Mouse (Mus musculus): Measurements from ENCODE around the gene Mpig6b.

Mpig6b gene

DNA sequence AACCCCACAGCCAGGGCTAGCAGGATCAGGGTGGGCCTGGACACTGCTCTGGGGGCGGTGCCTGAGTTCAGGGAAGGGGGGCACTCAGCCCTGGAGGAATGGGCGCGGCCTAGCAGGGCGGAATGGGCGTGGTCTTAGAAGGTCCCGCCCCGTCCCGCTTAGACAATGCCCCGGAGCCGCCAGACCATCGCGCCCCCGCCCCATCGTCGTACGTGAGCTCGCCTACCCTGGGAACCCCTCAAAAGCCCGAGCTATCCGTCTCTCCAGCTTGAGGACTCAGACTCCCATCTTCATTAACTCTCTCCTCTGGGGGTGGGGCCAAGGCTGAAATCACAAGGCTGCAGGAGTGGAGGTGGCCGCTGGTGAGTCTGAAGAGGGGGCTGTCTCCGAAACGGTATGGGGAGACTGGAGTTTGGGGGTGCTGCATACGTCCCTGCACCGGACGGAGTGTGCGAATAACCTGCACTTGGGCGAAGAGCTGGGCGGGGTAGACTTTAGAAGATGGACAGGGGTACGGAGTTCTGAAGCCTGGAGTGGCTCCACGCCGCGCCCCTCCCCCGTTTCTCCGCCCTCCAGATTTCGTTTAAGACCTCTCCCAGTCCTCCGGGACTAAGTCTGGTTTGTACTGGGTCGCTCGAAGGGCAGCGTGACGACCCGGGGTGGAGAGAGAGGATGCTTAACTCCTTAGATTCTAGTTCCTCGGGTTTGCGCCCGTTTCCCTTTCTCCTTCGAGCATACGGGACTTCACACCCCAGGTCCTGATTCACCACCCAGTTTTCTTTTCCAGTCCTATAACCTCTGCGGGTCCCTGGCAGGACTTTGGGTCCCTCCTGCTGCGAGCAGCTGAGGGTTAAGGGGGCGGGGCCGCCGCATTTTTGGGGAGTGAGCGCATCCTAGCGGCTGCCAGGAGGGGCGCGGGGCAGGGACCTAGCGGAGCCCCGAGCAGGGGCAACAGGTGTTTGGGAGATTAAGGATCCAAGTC is 6.8 kb downstream of the Mpig6b start, which contains the start of gene Ddah2:
Gene Ddah2, plus strand, starts transcription at position 125 of the 982 bp plus-strand sequence.
- peak; percentile 77 to 81 for DNase-seq

DNA sequence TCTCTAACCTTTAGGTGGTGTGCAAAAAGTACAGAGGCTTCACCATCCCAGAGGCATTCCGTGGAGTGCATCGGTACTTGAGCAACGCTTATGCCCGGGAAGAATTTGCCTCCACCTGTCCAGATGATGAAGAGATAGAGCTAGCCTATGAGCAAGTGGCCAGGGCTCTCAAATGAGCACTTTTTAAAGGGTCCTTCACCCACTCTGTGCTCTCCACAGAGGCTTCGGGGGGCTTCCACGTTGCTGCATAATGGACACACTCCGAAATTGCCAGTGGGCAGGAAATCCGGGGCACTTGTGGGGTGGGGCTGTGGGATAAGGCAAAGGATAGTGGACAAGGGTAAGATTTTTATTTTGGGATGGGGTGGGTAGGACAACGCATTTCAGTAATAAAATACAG is 7.7 kb downstream of the Mpig6b start:
- DNase-seq: no peak

DNA sequence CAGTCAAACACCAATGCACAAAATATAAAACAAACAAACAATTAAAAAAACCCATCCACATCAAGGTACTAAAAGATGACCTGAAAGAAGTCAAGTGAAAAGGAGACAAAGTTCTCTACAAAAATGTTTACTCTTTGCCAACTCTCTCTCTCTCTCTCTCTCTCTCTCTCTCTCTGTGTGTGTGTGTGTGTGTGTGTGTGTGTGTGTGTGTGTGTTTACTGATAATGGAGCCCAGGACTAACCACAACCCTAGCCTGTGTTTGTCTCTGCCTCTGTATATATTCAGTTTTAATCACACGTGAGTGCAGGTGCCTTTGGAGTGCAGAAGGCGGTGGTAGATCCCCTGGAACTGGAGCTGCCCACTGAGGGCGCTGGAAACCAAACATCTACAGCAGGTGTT is 8.9 kb downstream of the Mpig6b start:
- DNase-seq: no peak

DNA sequence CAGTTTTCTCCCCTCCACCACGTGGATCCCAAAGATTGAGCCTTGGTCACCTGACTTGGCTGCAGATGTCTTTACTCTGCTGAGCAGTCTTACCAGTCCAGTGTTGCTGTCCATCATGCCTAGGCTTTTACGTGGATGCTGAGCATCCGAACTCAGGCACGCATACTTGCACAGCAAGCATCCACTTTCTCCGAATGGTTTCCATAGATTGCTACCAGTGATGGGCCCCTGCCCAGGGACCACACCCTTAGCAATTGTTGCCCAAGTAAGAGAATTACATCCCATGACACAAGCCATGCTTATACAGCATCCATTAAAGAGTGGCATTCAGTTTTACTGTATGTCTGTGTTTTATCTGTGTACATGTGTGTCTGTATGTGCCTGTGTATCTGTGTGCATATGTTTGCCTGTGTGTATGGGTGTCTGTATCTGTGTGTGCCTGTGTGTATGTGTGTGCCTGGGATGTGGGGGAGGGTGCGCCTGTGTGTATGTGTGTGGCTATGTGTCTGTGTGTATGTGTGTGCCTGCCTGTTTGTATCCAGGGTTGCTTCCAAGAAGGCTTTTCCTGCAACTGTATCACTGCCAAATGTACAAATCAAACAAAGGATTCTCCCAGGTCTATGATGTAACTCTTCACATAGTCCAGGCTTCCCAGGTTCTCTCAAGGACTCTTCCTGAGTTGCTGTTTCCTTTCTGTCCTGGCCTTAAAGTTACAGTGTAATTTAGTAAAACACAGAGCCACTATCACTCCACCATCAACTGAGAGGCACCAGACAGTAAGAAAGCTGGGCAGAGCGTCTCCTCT is 10.1 kb downstream of the Mpig6b start:
- no peak for DNase-seq

DNA sequence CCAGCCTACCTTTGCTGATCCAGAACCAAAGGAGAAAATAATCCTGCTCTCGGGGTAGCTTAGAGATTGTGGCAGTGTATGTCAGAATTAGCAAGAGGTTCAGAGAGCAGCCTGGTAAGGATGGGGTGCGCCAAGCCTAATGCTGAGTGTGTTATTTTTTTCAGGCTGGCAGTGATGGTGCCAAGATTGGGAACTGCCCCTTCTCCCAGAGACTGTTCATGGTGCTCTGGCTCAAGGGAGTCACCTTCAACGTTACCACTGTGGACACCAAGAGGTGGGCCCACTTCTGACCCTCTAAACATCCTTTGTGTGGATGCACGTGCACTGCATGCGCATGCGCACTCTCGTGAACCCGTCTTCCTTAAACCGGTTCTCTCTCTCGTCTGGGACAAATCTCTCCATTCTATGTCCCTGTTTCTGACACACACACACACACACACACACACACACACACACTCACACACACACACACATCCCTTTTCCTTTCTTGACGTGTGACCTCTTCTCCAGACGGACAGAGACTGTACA is 13.6 kb downstream of the Mpig6b start:
- DNase-seq: no peak

DNA sequence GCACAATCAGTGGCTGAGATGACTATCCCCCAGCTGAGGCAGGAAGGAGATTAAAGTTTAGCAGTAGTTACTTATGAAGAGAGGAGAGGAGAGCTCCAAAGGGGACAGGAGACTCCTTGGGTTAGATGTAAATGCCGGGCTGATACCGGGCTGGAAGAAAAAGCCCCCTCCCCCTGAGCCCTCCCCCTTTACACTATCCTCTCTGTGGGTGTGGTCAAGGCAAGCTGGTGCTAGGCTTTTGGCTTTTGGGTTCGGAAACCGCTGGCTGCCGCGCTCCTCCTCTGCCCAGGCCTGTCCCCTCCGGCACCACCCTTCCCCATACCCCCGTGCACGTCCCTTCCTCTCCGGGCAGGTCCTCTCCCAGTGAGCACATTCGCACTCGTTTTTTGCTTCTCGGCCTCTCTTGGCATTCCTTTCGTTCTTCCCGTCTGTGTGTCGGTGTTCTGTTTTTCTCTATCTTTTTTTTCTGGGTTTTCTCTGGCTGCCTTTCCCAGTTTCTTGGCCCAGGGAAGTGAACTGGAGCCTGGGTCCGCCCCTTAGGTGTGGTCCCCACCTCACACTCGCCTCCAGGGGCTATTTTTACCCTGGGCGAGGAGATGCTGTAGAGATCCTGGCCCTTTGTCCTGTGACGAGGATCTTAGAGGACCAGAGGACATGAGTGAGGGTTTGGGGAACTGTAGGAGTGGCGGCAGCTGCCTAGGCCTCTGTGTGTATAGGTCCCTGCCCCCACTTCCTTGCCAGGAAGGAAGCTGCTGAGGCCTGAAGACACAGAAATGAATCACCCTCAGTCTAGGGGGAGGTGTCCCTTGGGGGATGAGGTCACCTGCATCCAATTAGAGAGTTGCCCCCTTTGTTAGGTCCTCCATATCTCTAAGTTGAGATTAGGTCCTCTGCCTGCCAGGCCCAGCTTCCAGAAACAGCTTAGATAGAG is 14.6 kb downstream of the Mpig6b start:
- DNase-seq: peak; percentile 61 to 81

DNA sequence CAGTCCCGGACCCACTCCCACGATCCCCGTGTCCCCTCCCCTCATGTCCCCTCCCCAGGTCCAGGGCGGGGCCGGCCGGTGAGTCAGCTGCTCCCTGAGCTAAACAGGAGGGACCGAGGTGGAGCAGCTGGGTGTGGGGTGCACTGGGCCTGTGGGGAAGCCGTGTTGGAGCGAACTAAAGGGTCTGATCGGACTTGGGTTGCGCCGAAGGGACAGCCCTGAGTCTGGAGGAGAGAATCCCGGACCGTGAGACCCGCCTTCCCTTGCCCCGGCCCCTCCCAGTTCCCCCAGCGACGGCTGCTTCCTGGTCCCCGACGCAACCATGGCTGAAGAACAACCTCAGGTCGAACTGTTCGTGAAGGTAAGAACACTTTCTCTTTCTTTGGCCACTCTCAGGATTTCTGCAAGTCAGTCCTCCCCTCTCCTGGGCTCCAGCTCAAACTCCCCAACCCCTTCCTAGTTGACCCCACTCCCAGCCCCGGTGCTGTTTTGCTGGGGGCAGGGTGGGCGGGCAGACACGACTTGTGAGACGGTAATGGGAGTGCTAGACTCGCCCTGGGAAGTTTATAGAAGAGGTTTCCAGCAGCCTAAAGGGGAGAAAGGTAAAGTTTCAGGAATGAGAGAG is 15.7 kb downstream of the Mpig6b start:
- DNase-seq: peak; percentile 75 to 80

DNA sequence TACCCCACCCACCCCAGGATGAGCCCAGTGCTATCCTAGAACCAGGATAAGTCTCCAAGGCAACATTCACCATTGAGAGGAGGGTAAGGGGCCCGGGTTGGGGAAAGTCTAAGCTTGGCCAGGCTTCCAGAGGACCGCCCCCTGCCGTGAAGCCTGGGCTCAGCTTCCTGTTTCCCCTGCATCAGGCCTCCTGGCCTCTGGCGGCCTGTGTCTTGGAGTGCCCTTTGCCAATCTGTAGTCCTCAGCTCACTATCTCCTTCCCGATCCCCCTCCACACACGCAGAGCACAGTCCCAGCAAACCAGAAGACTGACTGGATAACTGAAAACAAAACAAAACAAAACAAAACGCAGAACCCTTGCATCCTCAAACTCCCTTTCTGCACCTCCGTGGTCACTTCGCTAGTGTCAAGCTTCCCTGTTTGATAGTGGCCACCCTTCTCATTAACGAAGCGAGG is 16.4 kb downstream of the Mpig6b start, which contains the start of gene Clic1:
Gene Clic1, plus strand, starts transcription at position 406 of the 456 bp plus-strand sequence.
- DNase-seq: peak in 1 of 2 experiments; percentile 61

DNA sequence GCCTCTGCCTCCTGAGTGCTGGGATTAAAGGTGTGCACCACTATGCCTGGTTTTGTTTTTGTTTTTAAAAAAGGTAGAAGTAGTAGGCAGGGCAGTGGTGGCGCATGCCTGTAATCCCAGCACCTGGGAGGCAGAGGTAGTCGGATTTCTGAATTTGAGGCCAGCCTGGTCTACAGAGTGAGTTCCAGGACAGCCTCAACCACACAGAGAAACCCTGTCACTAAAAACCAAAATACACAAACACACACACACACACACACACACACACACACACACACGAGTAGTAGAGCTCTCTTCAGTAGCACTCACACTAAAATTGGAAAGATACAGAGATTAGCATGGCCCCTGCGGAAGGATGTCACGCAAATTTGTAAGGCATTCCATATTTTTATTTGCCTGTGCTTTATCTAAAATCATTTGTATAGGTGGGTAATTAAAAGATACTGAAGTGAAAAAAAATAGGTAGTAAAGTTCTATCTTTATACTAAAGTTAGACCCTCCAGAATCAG is 17.0 kb downstream of the Mpig6b start:
- DNase-seq: no peak

DNA sequence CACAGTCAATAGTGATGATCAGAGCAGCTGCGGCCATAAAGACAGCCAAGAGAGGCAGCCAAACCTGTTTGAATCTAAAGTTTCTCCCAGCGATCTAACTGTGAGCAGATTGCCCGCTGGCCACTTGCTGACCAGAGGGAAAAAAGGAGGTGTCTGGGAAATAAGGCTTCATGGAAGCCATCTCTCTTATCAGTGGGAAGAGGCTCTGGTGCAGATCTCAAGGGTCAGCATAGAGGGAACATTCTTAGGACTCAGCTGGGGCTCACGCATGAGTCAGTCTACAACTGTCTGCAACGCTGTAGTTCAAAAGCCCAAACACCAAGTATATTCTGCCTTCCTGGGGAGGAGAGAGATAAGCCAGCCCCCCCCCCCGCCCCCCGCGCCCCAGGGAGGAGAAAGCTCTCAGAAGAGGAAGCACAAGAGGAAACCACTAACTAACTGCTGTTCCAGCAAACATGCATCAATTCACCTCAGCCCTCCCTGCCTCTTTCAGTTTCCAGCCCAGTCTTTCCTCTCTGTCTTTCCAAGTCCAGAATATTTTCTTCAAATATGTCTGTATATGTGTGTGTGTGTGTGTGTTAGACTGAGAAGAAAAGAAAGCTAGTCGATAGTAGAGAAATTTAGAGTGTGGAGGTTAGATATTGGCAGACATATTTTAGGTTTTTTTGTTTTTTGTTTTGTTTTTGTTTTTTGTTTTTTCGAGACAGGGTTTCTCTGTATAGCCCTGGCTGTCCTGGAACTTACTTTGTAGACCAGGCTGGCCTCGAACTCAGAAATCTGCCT is 17.6 kb downstream of the Mpig6b start:
- peak in 1 of 2 experiments; percentile 43 for DNase-seq

DNA sequence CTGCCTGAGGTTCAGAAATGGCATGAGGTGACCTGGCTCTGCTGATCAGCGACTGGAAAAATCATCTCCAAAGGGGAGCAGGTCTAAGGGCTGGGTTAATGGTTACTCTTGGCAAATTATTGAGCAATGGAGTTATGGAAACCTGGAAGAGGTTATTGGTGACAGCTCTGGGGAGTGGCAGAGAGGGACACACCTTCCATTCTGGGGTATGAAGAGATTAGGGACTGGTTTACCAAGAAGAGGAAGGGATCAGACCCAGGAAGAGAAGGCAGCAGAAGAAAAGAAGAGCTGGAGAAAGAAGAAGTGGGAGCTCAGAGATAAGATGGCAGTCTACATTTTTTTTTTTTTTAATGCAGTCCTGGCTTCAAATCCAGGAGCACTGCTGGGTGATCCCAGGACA is 18.3 kb downstream of the Mpig6b start:
- DNase-seq: no peak

DNA sequence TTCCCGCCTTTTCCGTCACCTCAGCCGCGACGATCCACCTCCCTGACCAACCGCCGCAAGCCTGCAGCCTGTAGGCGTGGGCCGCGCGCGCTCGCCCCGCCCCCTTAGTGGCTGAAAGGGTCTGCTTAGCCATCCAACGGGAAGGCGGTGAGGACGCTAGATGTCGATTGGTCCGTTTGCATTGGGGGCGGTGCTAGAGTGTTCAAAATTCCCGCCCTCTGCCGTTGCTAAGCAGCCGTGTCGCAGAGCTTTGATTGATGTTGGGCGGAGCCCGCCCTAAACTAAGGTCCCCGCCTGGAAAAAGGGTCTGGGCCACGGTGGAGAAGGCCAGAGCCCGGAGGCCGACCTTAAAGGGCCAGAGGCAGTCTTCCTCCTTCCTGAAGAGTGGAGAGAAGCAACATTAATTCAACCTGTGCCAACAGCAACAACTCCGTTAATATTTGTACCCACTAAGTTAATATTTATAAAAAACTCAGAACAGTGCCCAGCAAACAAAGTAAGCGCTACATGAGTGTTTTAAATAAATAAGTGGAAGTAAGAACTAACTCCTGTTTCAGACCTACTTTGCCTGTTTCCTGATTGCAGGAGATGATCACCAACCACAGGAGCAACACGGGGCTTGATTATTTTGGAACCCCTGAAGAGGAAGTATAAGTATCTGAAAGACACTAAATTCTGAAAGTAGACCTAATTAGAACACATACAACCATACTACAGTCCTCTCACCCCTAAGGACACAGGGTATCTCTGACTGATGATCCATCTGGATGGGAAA is 19.1 kb downstream of the Mpig6b start, which contains the start of gene Msh5:
Gene Msh5, minus strand, starts transcription at position 65 of the 775 bp plus-strand sequence.
- peak; percentile 97 to 98 for DNase-seq

DNA sequence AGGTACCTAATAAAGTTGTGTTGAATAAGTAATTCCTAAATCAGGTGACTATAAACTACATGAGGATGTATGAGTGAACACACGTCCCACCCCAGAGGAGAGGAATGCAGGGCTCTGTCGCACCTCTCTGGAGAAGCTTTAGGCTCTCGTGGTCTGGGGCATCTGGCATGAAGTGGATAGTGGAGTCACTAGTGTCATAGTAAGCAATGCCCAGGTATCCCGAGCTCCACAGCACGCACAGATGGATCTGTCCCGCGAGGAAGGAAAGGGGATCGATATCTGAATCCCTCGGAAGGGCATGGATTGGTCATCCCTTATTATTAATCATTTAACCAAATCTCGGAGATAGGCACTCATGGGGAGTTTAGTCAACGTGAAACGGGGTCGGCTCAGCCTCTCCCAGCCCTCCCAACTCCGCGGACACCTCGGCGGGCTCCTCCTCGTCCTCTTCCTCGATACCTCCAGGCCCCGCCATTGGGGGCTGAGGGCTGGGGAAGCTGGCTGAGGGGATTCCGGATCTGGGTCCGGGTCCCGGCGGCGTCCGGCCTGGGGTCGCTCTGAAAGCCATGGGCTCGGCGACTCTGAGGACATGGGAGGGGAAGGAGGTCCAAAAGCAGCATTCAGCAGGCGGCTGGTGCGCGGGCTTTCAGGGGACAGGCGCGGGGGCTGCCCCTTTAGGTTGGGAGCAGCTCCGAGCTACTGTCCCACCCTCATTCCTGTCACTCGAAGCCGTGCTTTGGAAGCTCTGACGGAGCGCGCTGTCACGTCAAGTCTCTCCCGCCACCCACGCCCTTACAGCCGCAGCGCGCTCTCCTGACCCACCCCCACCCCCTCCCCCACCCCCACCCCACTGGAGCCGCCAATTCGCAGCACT is 19.9 kb downstream of the Mpig6b start:
- DNase-seq: no peak

DNA sequence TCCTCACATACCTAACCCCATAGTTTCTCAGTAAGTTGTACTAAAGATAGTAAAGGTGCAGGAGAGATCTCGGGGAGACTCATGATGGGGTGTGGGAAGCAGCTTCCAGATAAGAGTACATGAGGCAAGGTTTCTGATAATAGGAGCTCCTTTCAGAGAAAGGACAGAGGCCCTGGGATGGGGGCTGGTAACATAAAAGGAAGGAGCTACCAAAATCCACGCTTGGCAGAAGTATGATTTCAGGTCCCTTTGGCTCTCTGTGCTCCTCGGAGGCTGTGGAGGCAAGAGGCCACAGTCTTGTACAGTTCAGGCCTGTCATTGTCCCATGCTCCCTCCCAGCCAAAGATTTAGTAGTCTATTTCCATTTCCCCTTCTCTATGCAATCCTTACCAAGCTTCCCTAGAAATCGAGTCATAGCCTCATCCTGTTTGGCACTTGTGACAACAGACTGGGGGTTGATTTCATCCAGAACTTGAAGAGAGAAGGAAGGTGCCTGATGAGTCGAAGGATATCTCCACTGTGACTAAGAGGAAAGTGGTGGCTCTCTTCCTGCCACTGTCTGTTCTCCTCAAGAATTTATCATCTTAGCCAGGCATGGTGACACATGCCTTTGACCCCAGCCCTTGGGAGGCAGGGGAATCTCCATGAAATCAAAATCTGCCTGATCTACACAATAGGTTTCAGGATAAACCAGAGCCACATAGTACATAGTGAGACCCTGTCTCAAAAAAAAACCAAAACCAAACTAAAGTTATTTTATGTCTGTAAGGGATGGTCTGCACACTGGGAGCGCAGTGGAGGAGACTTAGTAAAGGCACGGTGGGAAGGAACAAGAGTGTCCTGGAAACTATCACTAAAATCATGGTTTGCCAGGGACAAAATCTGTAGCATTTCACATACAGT is 20.8 kb downstream of the Mpig6b start:
- no peak for DNase-seq

DNA sequence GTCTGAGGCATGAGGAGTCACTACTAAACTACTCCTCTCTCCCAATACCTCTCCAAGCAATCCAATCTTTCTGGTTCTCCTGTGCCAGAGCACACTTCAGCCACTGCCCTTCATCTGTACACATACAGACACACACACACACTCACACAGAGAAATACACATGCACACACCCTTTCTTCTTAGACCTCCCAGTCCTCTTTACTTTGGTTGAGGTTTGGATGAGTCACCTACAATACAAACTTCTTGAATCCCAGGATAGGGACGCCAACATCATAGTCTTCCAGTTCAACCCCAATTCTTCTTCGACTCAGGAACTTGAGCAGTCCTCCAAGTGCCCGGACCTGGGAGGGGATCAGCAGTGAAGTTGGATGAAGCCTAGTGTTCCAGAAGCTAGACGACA is 22.2 kb downstream of the Mpig6b start:
- DNase-seq: no peak

DNA sequence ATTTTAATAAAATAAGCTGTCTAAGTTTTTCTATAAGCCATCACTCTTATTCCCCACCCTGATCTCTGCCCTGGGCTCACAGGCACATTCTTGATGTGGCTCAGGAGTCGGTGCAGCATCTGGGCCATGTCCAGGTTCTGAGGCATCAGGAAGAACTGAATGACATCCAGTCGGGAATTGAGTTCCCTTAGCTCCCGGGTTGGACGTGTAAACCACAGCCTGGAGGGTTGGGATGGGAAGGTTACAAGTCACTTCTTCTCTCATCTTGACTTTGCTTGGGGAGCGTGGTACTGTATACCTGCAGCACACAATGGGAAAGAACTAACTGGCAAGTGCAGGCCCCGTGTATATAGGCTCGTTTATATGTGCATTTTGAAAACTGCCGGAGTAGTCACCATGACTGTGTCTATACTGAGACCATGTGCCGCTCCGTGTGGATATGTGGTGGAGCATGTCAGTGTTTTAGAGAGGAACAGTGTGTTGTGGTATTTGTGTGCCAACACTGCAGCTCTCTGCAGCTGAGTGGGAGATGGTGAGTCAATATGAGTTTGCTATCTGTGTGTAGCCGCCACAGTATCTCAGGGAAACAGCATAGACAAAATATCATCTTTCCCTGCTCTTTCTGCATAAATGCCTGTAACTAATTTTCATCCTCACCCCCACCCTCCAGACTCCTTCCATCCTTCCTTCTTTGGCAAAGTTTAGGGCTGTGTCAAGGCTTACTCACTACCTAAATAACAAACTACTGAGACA is 26.7 kb downstream of the Mpig6b start:
- no peak for DNase-seq

DNA sequence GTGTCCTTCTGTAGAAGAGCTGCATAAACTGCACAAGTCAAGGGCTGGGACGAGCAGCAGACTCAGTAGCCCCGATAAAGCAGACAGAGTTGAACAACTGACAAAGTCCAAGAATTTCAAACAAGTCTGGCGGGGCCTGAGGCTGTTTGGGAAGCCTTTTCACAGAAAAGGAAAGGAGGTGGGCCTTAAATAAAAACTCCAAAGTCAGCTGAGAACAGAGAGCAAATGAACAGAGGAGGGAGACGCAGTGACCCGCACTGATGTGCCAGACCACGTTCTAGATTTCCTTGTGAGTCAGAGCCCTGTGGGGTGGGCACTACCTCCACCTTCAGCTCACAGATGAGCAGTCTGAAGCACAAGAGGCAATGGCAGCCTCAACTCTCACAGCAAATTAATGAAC is 31.1 kb downstream of the Mpig6b start:
- no peak for DNase-seq
